Mouse (Mus musculus) embryonic facial prominence, embryonic 12.5 days (tissue): Measurements from ENCODE around the gene Dpf2. TPM values are rescaled to one million over a fixed set of nuclear protein-coding genes. Genes with fewer than 3 reads are reported as not detected.

Source experiments
- polyA plus RNA-seq: library from polyadenylated mRNA; unstranded; fragments of >200 nt; fragmentation: Nextera tagmentation; extraction: Ambion mirVana; gene quantifications from 2 replicates; pipeline ENCODE4 v1.2.1, GENCODE M21; 2016

Gene Dpf2
- polyA plus RNA-seq, 1 experiment from 2014 or later: 192 TPM

Other genes starting within 250 kb of the Dpf2 start
- gene Sipa1, start 249.3 kb downstream of the Dpf2 start, polyA plus RNA-seq: 27.0 and 28.7 TPM in 2 replicates
- 24.7 and 26.0 TPM in 2 replicates for gene Map3k11, start 224.3 kb downstream of the Dpf2 start, polyA plus RNA-seq
- gene Pcnx3, start 224.1 kb downstream of the Dpf2 start, polyA plus RNA-seq: 33.1 and 37.9 TPM in 2 replicates
- 0.24 TPM in 1 of 2 replicates, not detected in the other for gene Kcnk7, start 208.6 kb downstream of the Dpf2 start, polyA plus RNA-seq
- gene Ehbp1l1, start 186.7 kb downstream of the Dpf2 start, polyA plus RNA-seq: 14.4 TPM in 2 replicates
- gene Fam89b, start 183.4 kb downstream of the Dpf2 start, polyA plus RNA-seq: 143 and 150 TPM in 2 replicates
- 25.3 and 27.0 TPM in 2 replicates for gene Ltbp3, start 172.1 kb downstream of the Dpf2 start, polyA plus RNA-seq
- gene Scyl1, start 141.6 kb downstream of the Dpf2 start, polyA plus RNA-seq: 78.8 and 80.0 TPM in 2 replicates
- 35.3 and 41.4 TPM in 2 replicates for gene Frmd8, start 37.7 kb downstream of the Dpf2 start, polyA plus RNA-seq
- gene Slc25a45, start 35.2 kb downstream of the Dpf2 start, polyA plus RNA-seq: 2.0 and 3.1 TPM in 2 replicates
- gene Tigd3, start 18.9 kb downstream of the Dpf2 start, polyA plus RNA-seq: 5.3 and 6.3 TPM in 2 replicates
- 3.6 and 4.2 TPM in 2 replicates for gene Cdc42ep2, start 11.8 kb upstream of the Dpf2 start, polyA plus RNA-seq
- gene Pola2, start 51.2 kb upstream of the Dpf2 start, polyA plus RNA-seq: 80.5 and 82.9 TPM in 2 replicates
- not detected in 2 replicates for gene Slc22a20, start 73.1 kb upstream of the Dpf2 start, polyA plus RNA-seq
- gene Capn1, start 102.9 kb upstream of the Dpf2 start, polyA plus RNA-seq: 7.0 and 7.7 TPM in 2 replicates
- 26.4 and 29.8 TPM in 2 replicates for gene Syvn1, start 133.6 kb upstream of the Dpf2 start, polyA plus RNA-seq
- gene Mrpl49, start 144.8 kb upstream of the Dpf2 start, polyA plus RNA-seq: 79.3 and 79.4 TPM in 2 replicates
- gene Fau, start 144.8 kb upstream of the Dpf2 start, polyA plus RNA-seq: 703 and 704 TPM in 2 replicates
- gene Znhit2, start 148.2 kb upstream of the Dpf2 start, polyA plus RNA-seq: 38.1 and 39.3 TPM in 2 replicates
- gene Tm7sf2, start 155.4 kb upstream of the Dpf2 start, polyA plus RNA-seq: 31.9 and 33.2 TPM in 2 replicates
- 76.0 and 78.4 TPM in 2 replicates for gene Vps51, start 164.2 kb upstream of the Dpf2 start, polyA plus RNA-seq
- not detected in 2 replicates for gene Tmem262, start 167.0 kb upstream of the Dpf2 start, polyA plus RNA-seq
- 1.2 and 2.0 TPM in 2 replicates for gene Gm28374, start 169.2 kb upstream of the Dpf2 start, polyA plus RNA-seq
- gene Zfpl1, start 171.9 kb upstream of the Dpf2 start, polyA plus RNA-seq: 75.5 and 80.8 TPM in 2 replicates
- gene Cdca5, start 172.0 kb upstream of the Dpf2 start, polyA plus RNA-seq: 40.6 TPM in 2 replicates
- 0.43 and 0.50 TPM in 2 replicates for gene AC131692.1, start 181.4 kb upstream of the Dpf2 start, polyA plus RNA-seq
- 0.55 and 0.64 TPM in 2 replicates for gene Naaladl1, start 192.8 kb upstream of the Dpf2 start, polyA plus RNA-seq
- 55.6 and 58.8 TPM in 2 replicates for gene Sac3d1, start 205.6 kb upstream of the Dpf2 start, polyA plus RNA-seq
- 33.6 and 35.8 TPM in 2 replicates for gene Snx15, start 215.3 kb upstream of the Dpf2 start, polyA plus RNA-seq
- not detected in 2 replicates for gene Batf2, start 228.0 kb upstream of the Dpf2 start, polyA plus RNA-seq
- gene Arl2, start 228.5 kb upstream of the Dpf2 start, polyA plus RNA-seq: 100 and 102 TPM in 2 replicates